Mouse (Mus musculus) lung, adult 2 months (tissue): Measurements from ENCODE around the gene Siae. TPM values are rescaled to one million over a fixed set of nuclear protein-coding genes. Genes with fewer than 3 reads are reported as not detected.
A peak's percentile ranks its signal among the peaks of the same experiment; 100 is the strongest.

Source experiments
- DNase-seq: peaks from one replicate; pipeline ENCODE4 v3.0.0; 2022
- H3K4me1 ChIP-seq: fragments of 200-500 bp; 2 replicates; pipeline ENCODE4 v1.6.1; 2011; ENCODE audit warnings: low read length; ENCODE audit not compliant: control insufficient read depth, insufficient read depth
- H3K4me3 ChIP-seq: fragments of 200-500 bp; replicated peaks from 2 replicates; pipeline ENCODE3; 2011; ENCODE audit warnings: low read depth, mild to moderate bottlenecking, control low read depth, low read length; ENCODE audit errors: extremely low read depth
- CTCF ChIP-seq: fragments of 200-500 bp; IDR thresholded peaks from 2 replicates; pipeline ENCODE4 v1.5.1; 2011; ENCODE audit warnings: mild to moderate bottlenecking, low read length, control low read depth; ENCODE audit not compliant: insufficient read depth
- POLR2A ChIP-seq: fragments of 200-500 bp; IDR thresholded peaks from 2 replicates; pipeline ENCODE4 v1.6.1; 2011; ENCODE audit warnings: low read depth, mild to moderate bottlenecking, control low read depth, low read length, borderline replicate concordance; ENCODE audit errors: extremely low read depth
- WGBS: fragments of 180-500 bp; shearing (Covaris S2); methylation state at CpG from one replicate; pipeline ENCODE4 v1.1.7; 2018; 5-methylcytosine and 5-hydroxymethylcytosine counted together
- polyA plus RNA-seq: library from polyadenylated mRNA; depleted of rRNA; stranded (reverse); fragments of >200 nt; gene quantifications from 2 replicates; pipeline ENCODE4 v1.2.3, GENCODE M21; 2012

Siae gene
- polyA plus RNA-seq, 1 experiment = 9.3 TPM

DNA sequence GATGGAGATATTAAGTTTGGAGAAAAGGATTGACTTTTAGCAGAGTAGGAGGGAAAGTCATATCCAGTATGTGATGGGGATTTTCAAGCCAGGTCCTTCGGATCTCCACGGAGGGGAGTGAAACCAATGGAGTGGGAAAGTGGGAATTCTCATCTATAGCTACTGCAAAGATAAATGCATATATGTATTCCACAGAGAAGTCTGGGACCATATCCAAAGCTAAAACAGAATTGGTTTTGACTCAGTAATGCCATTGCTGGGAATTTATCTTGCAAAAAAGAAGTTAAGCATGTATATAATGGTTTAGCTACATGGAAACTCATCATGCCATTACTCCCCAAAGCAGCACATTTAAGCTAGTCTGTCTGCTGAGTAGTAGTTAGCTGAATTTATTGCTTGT is 76.8 kb downstream of the Siae start:
- DNase-seq = no peak
- TF ChIP-seq POLR2A (no peak), CTCF (no peak)
- Histone ChIP-seq H3K4me3 (no peak overlapping the region), H3K4me1 (no peaks in the 10 kb centered on the region)
- 94% methylated on average over 2 of the region's 2 CpGs for WGBS

DNA sequence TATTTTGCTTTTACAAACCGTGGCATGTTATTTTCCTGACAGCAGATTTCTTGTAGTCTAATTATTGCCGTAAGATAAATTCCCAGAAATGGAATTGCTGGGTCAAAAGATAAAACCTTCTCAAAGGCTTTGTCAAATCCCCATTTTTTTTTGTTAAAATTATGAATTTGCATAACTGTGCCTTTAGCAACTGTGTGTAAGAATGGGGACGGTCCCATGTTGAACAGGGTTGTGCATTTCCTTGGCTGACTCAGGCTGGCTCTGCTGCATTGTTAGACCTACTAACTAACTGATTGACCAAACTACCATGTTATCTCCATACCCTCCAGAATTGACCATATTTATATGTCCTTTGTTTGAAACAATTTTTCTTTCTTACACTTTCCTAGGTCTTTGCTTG is 78.8 kb downstream of the Siae start:
- TF ChIP-seq POLR2A = no peak
- no peak for TF ChIP-seq CTCF
- 94% methylated on average over 3 of the region's 3 CpGs for WGBS
- H3K4me3 ChIP-seq = no peak overlapping the region
- no peak for DNase-seq
- no peaks in the 10 kb centered on the region for H3K4me1 ChIP-seq

DNA sequence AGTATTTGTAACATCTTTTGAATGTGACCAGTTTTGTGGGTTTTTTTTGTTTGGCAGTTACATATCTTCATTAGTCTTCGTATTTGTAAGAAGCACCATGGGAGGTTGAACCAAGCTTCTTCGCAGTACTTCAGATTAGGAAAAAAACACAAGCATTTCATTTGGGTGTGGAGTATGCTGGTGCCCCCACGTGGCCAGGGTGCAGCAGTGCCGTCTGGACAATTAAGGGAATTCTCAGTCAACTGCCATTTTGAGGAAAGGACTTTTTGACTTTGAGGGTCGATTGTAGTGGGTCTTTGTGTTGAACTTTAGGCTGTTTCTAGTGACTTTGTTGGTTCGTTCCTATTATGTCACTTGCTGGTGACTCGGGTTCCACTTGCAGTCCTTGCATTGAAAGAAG is 80.8 kb downstream of the Siae start:
- TF ChIP-seq CTCF (peak; percentile 76), POLR2A (no peak)
- Histone ChIP-seq H3K4me3 (no peak overlapping the region), H3K4me1 (no peaks in the 10 kb centered on the region)
- peak; percentile 44 for DNase-seq
- whole genome bisulfite sequencing = 15% methylated on average over 7 of the region's 7 CpGs

DNA sequence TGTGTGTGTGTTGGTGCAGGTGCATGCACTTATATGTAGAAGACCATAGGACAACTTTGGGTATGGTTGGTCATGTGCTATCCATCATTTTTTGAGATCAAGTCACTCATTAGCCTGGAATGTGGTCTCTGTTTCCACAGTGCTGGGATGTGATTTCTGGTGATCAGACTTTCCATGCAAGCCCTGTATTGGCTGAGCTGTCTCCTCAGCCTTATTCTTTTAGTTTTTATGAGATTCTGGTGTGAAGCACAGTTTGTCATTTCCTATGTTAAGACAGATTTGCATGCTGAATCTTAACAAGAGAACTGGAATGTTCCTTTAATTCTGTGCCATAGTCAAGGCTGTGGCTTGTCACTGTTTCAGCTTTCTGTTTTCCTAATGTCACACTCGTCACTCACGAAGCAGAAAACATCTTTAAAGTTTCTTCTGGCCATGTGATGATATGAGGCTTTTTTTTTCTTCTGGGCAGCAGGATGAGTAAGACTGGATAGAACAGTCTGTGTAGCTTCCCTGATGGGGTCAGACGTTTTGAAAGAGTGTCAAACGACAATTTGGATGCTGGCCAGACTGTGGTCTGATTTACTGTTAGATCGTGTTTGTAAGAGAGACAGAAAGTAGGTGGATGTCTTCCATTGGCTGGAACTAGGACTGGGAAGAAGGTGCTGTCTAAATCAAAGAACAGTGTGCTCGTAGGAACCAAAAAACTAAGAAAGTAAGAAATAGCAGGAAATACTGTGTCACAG is 81.5 kb downstream of the Siae start:
- TF ChIP-seq POLR2A (no peak), CTCF (no peak)
- Histone ChIP-seq H3K4me3 (no peak overlapping the region), H3K4me1 (no peaks in the 10 kb centered on the region)
- 39% methylated on average over 6 of the region's 6 CpGs for WGBS
- no peak for DNase-seq

DNA sequence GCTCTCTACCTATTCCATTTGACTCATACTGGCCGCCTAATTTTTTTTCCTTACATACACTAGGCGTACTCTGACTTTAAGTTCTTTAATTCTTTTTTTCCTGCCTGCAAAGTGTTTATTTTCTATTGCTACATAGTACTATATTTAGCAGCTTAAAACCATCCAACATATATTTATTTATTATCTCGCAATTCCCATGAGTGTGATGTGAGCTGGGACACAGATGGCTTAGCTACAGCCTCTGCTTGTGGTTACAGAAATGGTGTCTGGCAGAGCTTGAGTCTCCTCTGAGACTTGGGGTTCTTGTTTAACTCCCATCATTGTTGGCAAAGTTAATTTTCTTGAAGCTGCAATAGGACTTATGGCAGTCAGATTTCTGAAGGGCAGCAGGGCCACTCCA is 83.2 kb downstream of the Siae start:
- no peak for TF ChIP-seq POLR2A
- TF ChIP-seq CTCF = no peak
- 69% methylated on average over 3 of the region's 3 CpGs for WGBS
- H3K4me3 ChIP-seq = no peak overlapping the region
- H3K4me1 ChIP-seq = no peaks in the 10 kb centered on the region
- no peak for DNase-seq

DNA sequence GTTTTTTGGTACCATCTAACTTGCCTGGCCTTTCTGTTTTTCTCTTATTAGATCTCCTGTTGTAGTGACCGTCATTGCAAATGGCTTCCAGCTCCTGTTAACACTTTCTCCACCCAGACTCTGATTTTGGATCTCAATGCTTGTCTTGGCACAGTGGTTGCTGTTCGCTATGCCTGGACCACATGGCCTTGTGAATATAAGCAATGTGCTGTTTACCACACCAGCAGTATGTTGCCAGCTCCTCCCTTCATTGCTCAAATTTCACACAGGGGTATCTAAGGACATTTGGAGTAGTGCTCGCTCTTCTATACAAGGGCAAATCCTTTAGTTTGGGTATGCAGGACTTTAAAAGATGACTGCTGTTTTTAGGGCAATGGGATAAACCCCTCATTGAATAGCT is 90.7 kb downstream of the Siae start:
- TF ChIP-seq CTCF (no peak), POLR2A (no peak)
- Histone ChIP-seq H3K4me3 (no peak overlapping the region), H3K4me1 (no peaks in the 10 kb centered on the region)
- 67% methylated on average over 3 of the region's 3 CpGs for WGBS
- DNase-seq = no peak

DNA sequence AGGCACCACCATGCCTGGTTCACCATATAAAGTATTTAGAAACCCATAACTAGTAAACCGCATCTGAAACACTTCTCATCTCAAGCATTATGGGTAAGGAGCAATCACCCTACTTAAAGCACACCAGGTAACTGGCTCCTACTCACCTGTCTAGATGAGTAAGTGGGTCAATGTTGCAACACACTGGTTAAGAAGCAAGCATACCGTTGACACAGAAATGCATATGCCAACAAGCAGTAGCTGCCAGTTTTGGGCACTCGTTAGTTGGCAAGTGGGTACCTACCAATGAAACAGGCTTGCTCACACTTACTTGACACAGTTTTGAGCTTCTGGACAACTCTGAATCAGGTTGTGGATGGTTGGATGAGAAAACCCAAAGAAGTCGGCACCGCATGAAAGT is 95.1 kb downstream of the Siae start:
- DNase-seq = peak; percentile 18
- Histone ChIP-seq H3K4me1 (no peaks in the 10 kb centered on the region; the same call in 1 of the 2 replicates), H3K4me3 (no peak overlapping the region)
- 74% methylated on average over 5 of the region's 5 CpGs for WGBS
- TF ChIP-seq CTCF = no peak
- no peak for TF ChIP-seq POLR2A

DNA sequence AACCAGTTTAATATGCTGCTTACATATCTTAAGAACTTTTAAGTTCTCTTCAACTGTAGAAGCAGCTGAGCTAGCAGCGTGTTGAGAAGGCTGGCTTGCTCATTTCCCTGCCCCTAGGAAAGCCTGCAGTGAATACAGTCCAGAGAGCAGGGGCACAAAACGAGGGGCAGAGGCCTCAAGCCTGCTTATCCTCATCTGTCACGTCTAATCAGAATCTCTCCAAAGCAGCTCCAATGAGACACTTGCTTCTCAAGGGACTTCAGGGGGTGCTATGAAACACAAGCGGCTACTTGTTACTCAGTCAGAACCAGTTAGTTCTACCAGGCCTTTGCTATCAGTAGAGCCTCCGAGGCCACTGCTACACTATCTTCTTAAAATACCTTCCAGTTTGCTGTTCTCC is 98.3 kb downstream of the Siae start:
- peaks cover 3% of the 10 kb centered on the region for H3K4me1 ChIP-seq
- no peak for TF ChIP-seq CTCF
- TF ChIP-seq POLR2A = no peak
- WGBS = 81% methylated on average over 5 of the region's 5 CpGs

DNA sequence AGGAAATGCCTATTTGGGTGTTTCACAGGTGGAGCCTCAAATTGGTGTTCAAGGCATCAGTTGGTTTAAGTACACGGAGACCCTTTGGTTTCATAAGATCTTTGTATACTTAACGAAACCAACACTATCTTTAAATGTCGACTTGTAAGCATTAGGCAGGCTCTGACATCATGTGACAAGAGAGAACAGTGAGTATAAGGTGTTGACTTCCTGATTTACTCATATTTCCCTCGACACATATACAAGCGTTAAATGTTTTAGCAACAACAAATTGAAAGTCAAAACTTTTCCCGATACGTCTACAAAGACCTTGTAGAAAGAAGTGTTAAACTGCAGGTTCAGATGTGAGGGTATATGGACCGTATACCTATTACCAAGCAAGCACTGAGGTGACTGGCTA is 100.5 kb downstream of the Siae start:
- no peak for TF ChIP-seq CTCF
- Histone ChIP-seq H3K4me1 (peaks cover 3% of the 10 kb centered on the region), H3K4me3 (peak overlapping the region; percentile 53)
- WGBS = 31% methylated on average over 8 of the region's 8 CpGs
- DNase-seq = no peak

More for the DNA sequence above, 98.3 kb downstream of the Siae start:
- H3K4me3 ChIP-seq = no peak overlapping the region
- DNase-seq = no peak

DNA sequence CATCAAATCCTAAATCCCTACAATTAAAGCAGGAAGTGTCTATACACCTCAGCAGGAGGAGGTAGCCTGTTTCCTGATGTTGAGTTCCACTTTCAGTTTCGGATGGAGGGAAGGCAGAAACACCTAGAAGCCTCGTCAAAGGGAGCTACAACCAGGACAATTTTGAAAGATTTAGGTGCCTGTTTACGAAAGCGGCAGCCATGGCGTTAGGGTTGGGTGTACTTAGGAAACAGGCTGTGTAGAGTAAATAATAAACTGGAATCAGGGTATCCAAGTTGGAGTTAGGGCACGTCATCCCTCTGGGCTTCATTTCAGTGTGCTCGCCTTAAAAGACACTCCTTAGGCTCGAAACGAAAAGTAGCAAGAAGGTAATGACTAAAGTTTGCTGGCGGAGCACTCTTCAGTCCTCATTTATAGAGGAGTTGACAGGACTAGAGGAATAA is 101.0 kb downstream of the Siae start:
- peak; percentile 39 for DNase-seq
- under 1% methylated on average over 10 of the region's 10 CpGs for WGBS
- H3K4me3 ChIP-seq = peak overlapping the region; percentile 91
- TF ChIP-seq POLR2A (no peak), CTCF (no peak)
- peaks cover 3% of the 10 kb centered on the region for H3K4me1 ChIP-seq
